Mouse (Mus musculus) embryonic facial prominence, embryonic 12.5 days (tissue): Measurements from ENCODE around the gene Foxk2. TPM values are rescaled to one million over a fixed set of nuclear protein-coding genes. Genes with fewer than 3 reads are reported as not detected.

Experiments
- ATAC-seq: fragments of 200-750 bp; cut with Nextera tagmentation; 2 replicates; pipeline ENCODE4 v1.8.0; 2017; ENCODE audit not compliant: insufficient number of reproducible peaks, insufficient read depth, low FRiP score, low TSS enrichment
- H3K27ac ChIP-seq: fragments of 300-500 bp; sonication (generic); 2 replicates; pipeline ENCODE4 v1.5.1; 2016; ENCODE audit warnings: mild to moderate bottlenecking
- H3K27me3 ChIP-seq: fragments of 300-500 bp; sonication (generic); 2 replicates; pipeline ENCODE4 v1.6.1; 2016; ENCODE audit warnings: mild to moderate bottlenecking, moderate library complexity
- H3K36me3 ChIP-seq: fragments of 300-500 bp; sonication (generic); 2 replicates; pipeline ENCODE4 v1.6.1; 2016; ENCODE audit warnings: mild to moderate bottlenecking
- H3K4me1 ChIP-seq: fragments of 300-500 bp; sonication (generic); 2 replicates; pipeline ENCODE4 v1.6.1; 2016
- H3K4me2 ChIP-seq: fragments of 300-500 bp; sonication (generic); replicated peaks from 2 replicates; pipeline ENCODE4 v1.6.1; 2016; ENCODE audit warnings: mild to moderate bottlenecking, moderate library complexity
- H3K4me3 ChIP-seq: fragments of 300-500 bp; sonication (generic); 2 replicates; pipeline ENCODE4 v1.5.1; 2016; ENCODE audit warnings: mild to moderate bottlenecking
- H3K9ac ChIP-seq: fragments of 300-500 bp; sonication (generic); 2 replicates; pipeline ENCODE4 v1.6.1; 2016; ENCODE audit warnings: mild to moderate bottlenecking, moderate library complexity
- H3K9me3 ChIP-seq: fragments of 300-500 bp; sonication (generic); 2 replicates; pipeline ENCODE4 v1.6.1; 2016; ENCODE audit warnings: mild to moderate bottlenecking, moderate library complexity
- WGBS: fragments of 180-500 bp; shearing (Covaris S2); methylation state at CpG from one replicate; pipeline ENCODE4 v1.1.7; 2016; 5-methylcytosine and 5-hydroxymethylcytosine counted together
- polyA plus RNA-seq: library from polyadenylated mRNA; unstranded; fragments of >200 nt; fragmentation: Nextera tagmentation; extraction: Ambion mirVana; gene quantifications from 2 replicates; pipeline ENCODE4 v1.2.1, GENCODE M21; 2016

Foxk2 gene
- polyA plus RNA-seq, 1 experiment from 2014 or later = 10.6 TPM

- Histone ChIP-seq H3K4me3 (peak overlapping the region; percentile 76; the same call in 1 of the 2 replicates), H3K4me2 (peak overlapping the region; percentile 54), H3K9me3 (no peaks in the 10 kb centered on the region), H3K27ac (peak overlapping the region; percentile 99), H3K27me3 (no peaks in the 10 kb centered on the region), H3K9ac (0 out of 2 replicates have a peak overlapping the region, but pooled peaks have one; percentile 54), H3K4me1 (peaks cover 7% of the 10 kb centered on the region; the same call in 1 of the 2 replicates), H3K36me3 (0 out of 2 replicates have a peak, but pooled peaks cover 14% of the 10 kb centered on the region)
- WGBS = 26% methylated on average over 9 of the region's 9 CpGs
- ATAC-seq = no peak
Observed at GRCm38 (mm10) chr11:121235475-121236238, 24.1 kb upstream of the Foxk2 start.

- peaks cover 17% of the 10 kb centered on the region; the same call in 1 of the 2 replicates for H3K36me3 ChIP-seq
- H3K9me3 ChIP-seq = no peaks in the 10 kb centered on the region
- peak within 1 kb of the TSS; percentile 54 for H3K4me2 ChIP-seq
- peak; percentile 99 for ATAC-seq
- peak within 1 kb of the TSS; percentile 78 for H3K9ac ChIP-seq
- H3K4me3 ChIP-seq = peak within 1 kb of the TSS; percentile 76
- WGBS = under 1% methylated on average over 50 of the region's 50 CpGs
- H3K4me1 ChIP-seq = peaks cover 7% of the 10 kb centered on the region; the same call in 1 of the 2 replicates
- H3K27me3 ChIP-seq = no peaks in the 10 kb centered on the region
- peak within 1 kb of the TSS; percentile 99 for H3K27ac ChIP-seq
Observed at GRCm38 (mm10) chr11:121236564-121237344, 23.0 kb upstream of the Foxk2 start, which contains the start of gene Narf. Gene Narf (plus strand): TSS chr11:121237253.

GRCm38 (mm10) chr11:121237345-121238128 lies 22.3 kb upstream of the Foxk2 start:
- H3K4me1 ChIP-seq = peaks cover 7% of the 10 kb centered on the region; the same call in 1 of the 2 replicates
- H3K27me3 ChIP-seq = no peaks in the 10 kb centered on the region
- H3K27ac ChIP-seq = peak overlapping the region; percentile 93
- 5% methylated on average over 28 of the region's 28 CpGs for WGBS
- H3K9ac ChIP-seq = peak overlapping the region; percentile 78
- H3K9me3 ChIP-seq = no peaks in the 10 kb centered on the region
- peaks cover 25% of the 10 kb centered on the region for H3K36me3 ChIP-seq
- H3K4me3 ChIP-seq = peak overlapping the region; percentile 76
- ATAC-seq = no peak
- peak overlapping the region; percentile 54 for H3K4me2 ChIP-seq

- Histone ChIP-seq H3K4me2 (no peak overlapping the region), H3K4me3 (no peak overlapping the region), H3K27ac (no peak overlapping the region), H3K36me3 (peaks cover 45% of the 10 kb centered on the region), H3K27me3 (no peaks in the 10 kb centered on the region), H3K9me3 (no peaks in the 10 kb centered on the region), H3K4me1 (peaks cover 7% of the 10 kb centered on the region; the same call in 1 of the 2 replicates), H3K9ac (no peak overlapping the region)
- no peak for ATAC-seq
- WGBS = 91% methylated on average over 2 of the region's 2 CpGs
Observed at GRCm38 (mm10) chr11:121239669-121240068, 20.1 kb upstream of the Foxk2 start.

- no peaks in the 10 kb centered on the region for H3K27me3 ChIP-seq
- no peak overlapping the region for H3K27ac ChIP-seq
- peaks cover 96% of the 10 kb centered on the region for H3K36me3 ChIP-seq
- no peaks in the 10 kb centered on the region for H3K9me3 ChIP-seq
- H3K4me2 ChIP-seq = no peak overlapping the region
- 88% methylated on average over 8 of the region's 8 CpGs for WGBS
- no peaks in the 10 kb centered on the region for H3K4me1 ChIP-seq
- no peak overlapping the region for H3K4me3 ChIP-seq
- no peak overlapping the region for H3K9ac ChIP-seq
- no peak for ATAC-seq
Observed at GRCm38 (mm10) chr11:121250196-121250595, 9.6 kb upstream of the Foxk2 start.

GRCm38 (mm10) chr11:121260211-121260906 lies 569 bp downstream of the Foxk2 start:
- Histone ChIP-seq H3K4me3 (peak overlapping the region; percentile 99), H3K27me3 (no peaks in the 10 kb centered on the region), H3K9me3 (no peaks in the 10 kb centered on the region), H3K4me2 (peak overlapping the region; percentile 95), H3K36me3 (peaks cover 35% of the 10 kb centered on the region), H3K27ac (peak overlapping the region; percentile 74), H3K4me1 (peaks cover 17% of the 10 kb centered on the region), H3K9ac (peak overlapping the region; percentile 99)
- WGBS = under 1% methylated on average over 58 of the region's 60 CpGs
- ATAC-seq = 0 out of 2 replicates have a peak, but pooled peaks have one; percentile 24

GRCm38 (mm10) chr11:121261074-121261473 lies 1.3 kb downstream of the Foxk2 start:
- Histone ChIP-seq H3K27ac (no peak overlapping the region), H3K27me3 (no peaks in the 10 kb centered on the region), H3K4me3 (peak overlapping the region; percentile 99), H3K9me3 (no peaks in the 10 kb centered on the region), H3K4me1 (peaks cover 17% of the 10 kb centered on the region), H3K36me3 (peaks cover 35% of the 10 kb centered on the region), H3K9ac (peak overlapping the region; percentile 99), H3K4me2 (peak overlapping the region; percentile 95)
- 49% methylated on average over 2 of the region's 2 CpGs for WGBS
- ATAC-seq = no peak

GRCm38 (mm10) chr11:121277516-121277915 lies 17.7 kb downstream of the Foxk2 start:
- no peaks in the 10 kb centered on the region for H3K9me3 ChIP-seq
- ATAC-seq = no peak
- no peak overlapping the region for H3K27ac ChIP-seq
- H3K4me1 ChIP-seq = no peaks in the 10 kb centered on the region
- H3K27me3 ChIP-seq = no peaks in the 10 kb centered on the region
- H3K4me2 ChIP-seq = no peak overlapping the region
- H3K36me3 ChIP-seq = no peaks in the 10 kb centered on the region
- H3K9ac ChIP-seq = no peak overlapping the region
- H3K4me3 ChIP-seq = no peak overlapping the region
- 92% methylated on average over 8 of the region's 8 CpGs for WGBS

- Histone ChIP-seq H3K9me3 (no peaks in the 10 kb centered on the region), H3K4me3 (no peak overlapping the region), H3K27me3 (no peaks in the 10 kb centered on the region), H3K36me3 (no peaks in the 10 kb centered on the region), H3K9ac (no peak overlapping the region), H3K4me1 (no peaks in the 10 kb centered on the region), H3K27ac (no peak overlapping the region), H3K4me2 (no peak overlapping the region)
- 88% methylated on average over 3 of the region's 3 CpGs for WGBS
- ATAC-seq = no peak
Observed at GRCm38 (mm10) chr11:121278011-121278410, 18.2 kb downstream of the Foxk2 start.

- WGBS = 80% methylated on average over 6 of the region's 6 CpGs
- Histone ChIP-seq H3K9ac (no peak overlapping the region), H3K27me3 (no peaks in the 10 kb centered on the region), H3K9me3 (no peaks in the 10 kb centered on the region), H3K4me1 (no peaks in the 10 kb centered on the region), H3K4me2 (no peak overlapping the region), H3K36me3 (peaks cover 27% of the 10 kb centered on the region), H3K27ac (no peak overlapping the region), H3K4me3 (no peak overlapping the region)
- ATAC-seq = no peak
Observed at GRCm38 (mm10) chr11:121282911-121283310, 23.1 kb downstream of the Foxk2 start.

GRCm38 (mm10) chr11:121289859-121290258 lies 30.1 kb downstream of the Foxk2 start:
- no peaks in the 10 kb centered on the region for H3K27me3 ChIP-seq
- no peak for ATAC-seq
- no peak overlapping the region for H3K4me2 ChIP-seq
- peaks cover 82% of the 10 kb centered on the region for H3K36me3 ChIP-seq
- H3K4me3 ChIP-seq = no peak overlapping the region
- H3K27ac ChIP-seq = no peak overlapping the region
- no peak overlapping the region for H3K9ac ChIP-seq
- WGBS = 84% methylated on average over 3 of the region's 3 CpGs
- no peaks in the 10 kb centered on the region for H3K9me3 ChIP-seq
- no peaks in the 10 kb centered on the region for H3K4me1 ChIP-seq
